Mouse (Mus musculus) heart, adult 2 months (tissue): Measurements from ENCODE around the gene Uba7. TPM values are rescaled to one million over a fixed set of nuclear protein-coding genes. Genes with fewer than 3 reads are reported as not detected.

Experiments
- DNase-seq, 2 experiments: peaks; one replicate each; pipeline ENCODE4 v3.0.0; 2021
- H3K27ac ChIP-seq: fragments of 200-600 bp; 2 replicates; pipeline ENCODE4 v1.8.1; 2022
- H3K27me3 ChIP-seq: fragments of 200-500 bp; 2 replicates; pipeline ENCODE4 v1.6.1; 2012; ENCODE audit warnings: mild to moderate bottlenecking, low read length, inconsistent platforms, mixed read lengths; ENCODE audit not compliant: control insufficient read depth, insufficient read depth
- H3K36me3 ChIP-seq: fragments of 200-500 bp; 2 replicates; pipeline ENCODE4 v1.6.1; 2012; ENCODE audit warnings: low read length, inconsistent platforms; ENCODE audit not compliant: control insufficient read depth, insufficient read depth
- H3K4me1 ChIP-seq: fragments of 200-500 bp; 2 replicates; pipeline ENCODE4 v1.6.1; 2011; ENCODE audit warnings: low read length; ENCODE audit not compliant: control insufficient read depth, insufficient read depth
- H3K4me3 ChIP-seq: fragments of 200-600 bp; 2 replicates; pipeline ENCODE4 v1.8.1; 2022
- H3K79me2 ChIP-seq: fragments of 200-500 bp; replicated peaks from 2 replicates; pipeline ENCODE4 v1.6.1; 2012; ENCODE audit warnings: mild to moderate bottlenecking, inconsistent platforms, low read length, moderate library complexity, mixed read lengths; ENCODE audit not compliant: control insufficient read depth, insufficient read depth
- H3K9ac ChIP-seq: fragments of 200-500 bp; 2 replicates; pipeline ENCODE4 v1.6.1; 2012; ENCODE audit warnings: low read depth, mild to moderate bottlenecking, control low read depth, inconsistent platforms, low read length, mixed read lengths
- CTCF ChIP-seq: fragments of 200-600 bp; IDR thresholded peaks from 2 replicates; pipeline ENCODE4 v1.8.1; 2022; ENCODE audit warnings: antibody characterized with exemption, mild to moderate bottlenecking, moderate library complexity
- EP300 ChIP-seq: fragments of 200-500 bp; IDR thresholded peaks from 2 replicates; pipeline ENCODE4 v1.6.1; 2011; ENCODE audit warnings: low read depth, low read length, control low read depth; ENCODE audit not compliant: insufficient read depth
- POLR2A ChIP-seq: fragments of 200-500 bp; IDR thresholded peaks from 2 replicates; pipeline ENCODE4 v1.6.1; 2011; ENCODE audit warnings: mild to moderate bottlenecking, low read depth, low read length, control low read depth; ENCODE audit not compliant: insufficient read depth
- WGBS: fragments of 180-500 bp; shearing (Covaris S2); methylation state at CpG from one replicate; pipeline ENCODE4 v1.1.7; 2018; 5-methylcytosine and 5-hydroxymethylcytosine counted together
- intact Hi-C: fragments of 180-260 bp; cut with DNase I; formaldehyde crosslinking; loops from one replicate; pipeline ENCODE4 v1.15.1; 2025
- polyA plus RNA-seq: library from polyadenylated mRNA; depleted of rRNA; stranded (reverse); fragments of >200 nt; gene quantifications from 2 replicates; pipeline ENCODE4 v1.2.3, GENCODE M21; 2012
- total RNA-seq, 2 experiments: library from RNA; stranded (reverse); gene quantifications; 2 replicates each; pipeline ENCODE4 v1.2.3; 2021

Uba7 gene
- total and polyA plus RNA-seq, 3 experiments = 13.4 to 53.2 (median 15.7) TPM

GRCm38 (mm10) chr9:107961351-107961762 lies 13.9 kb upstream of the Uba7 start:
- Histone ChIP-seq H3K79me2 (no peaks in the 10 kb centered on the region), H3K27ac (no peak overlapping the region), H3K27me3 (no peaks in the 10 kb centered on the region), H3K9ac (no peak overlapping the region), H3K36me3 (no peaks in the 10 kb centered on the region), H3K4me3 (no peak overlapping the region), H3K4me1 (peaks cover 6% of the 10 kb centered on the region)
- 89% methylated on average over 10 of the region's 10 CpGs for WGBS
- DNase-seq = no peak
- no peak for TF ChIP-seq CTCF
- no peak for TF ChIP-seq POLR2A
- no peak for TF ChIP-seq EP300
- intact Hi-C loops = loop anchor here (5.0 kb wide), 1 partner anchor 41 kb away; the partner anchor contains the start of gene Ip6k1

DNA sequence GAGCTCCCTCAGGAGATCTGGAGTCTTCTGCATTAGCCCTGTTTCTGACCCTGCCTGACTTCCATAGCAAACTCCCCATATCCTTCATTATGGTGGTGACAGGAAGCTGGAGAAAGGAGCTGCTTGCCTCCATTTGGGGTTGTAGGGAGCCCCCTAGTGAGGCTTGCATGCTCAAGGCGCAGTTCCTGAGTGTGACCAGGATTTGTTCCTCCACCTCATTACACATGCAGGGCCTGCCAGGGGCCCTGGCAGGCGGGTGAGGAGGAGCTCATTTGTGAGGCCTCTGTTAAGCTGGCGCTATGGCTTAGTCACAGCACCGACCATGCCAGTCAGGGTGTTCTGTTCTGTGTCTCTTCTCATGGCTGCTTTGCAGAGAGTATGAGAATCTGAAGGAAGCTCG lies 13.4 kb upstream of the Uba7 start:
- H3K4me1 ChIP-seq = peaks cover 10% of the 10 kb centered on the region
- intact Hi-C loops = loop anchor here (2.0 to 5.0 kb wide), 2 partner anchors 40 to 57 kb away; partner anchors contain the start of gene Ip6k1
- 45% methylated on average over 5 of the region's 5 CpGs for WGBS
- no peaks in the 10 kb centered on the region for H3K36me3 ChIP-seq
- H3K9ac ChIP-seq = no peak overlapping the region
- H3K4me3 ChIP-seq = no peak overlapping the region
- H3K27me3 ChIP-seq = no peaks in the 10 kb centered on the region
- TF ChIP-seq CTCF (peak; percentile 55), POLR2A (no peak)
- H3K79me2 ChIP-seq = no peaks in the 10 kb centered on the region
- DNase-seq = peak in 1 of 2 experiments; percentile 31
- no peak overlapping the region for H3K27ac ChIP-seq

GRCm38 (mm10) chr9:107962916-107963315 lies 12.4 kb upstream of the Uba7 start:
- no peaks in the 10 kb centered on the region for H3K79me2 ChIP-seq
- intact Hi-C loops = loop anchor here (1.0 to 5.0 kb wide), 5 partner anchors 23 to 105 kb away; partner anchors contain the start of genes Amigo3 and Ip6k1
- H3K36me3 ChIP-seq = no peaks in the 10 kb centered on the region
- H3K4me1 ChIP-seq = peaks cover 13% of the 10 kb centered on the region
- no peak for DNase-seq
- TF ChIP-seq EP300 (no peak), POLR2A (no peak), CTCF (no peak)
- 96% methylated on average over 9 of the region's 9 CpGs for WGBS
- H3K27ac ChIP-seq = no peak overlapping the region
- no peaks in the 10 kb centered on the region for H3K27me3 ChIP-seq
- H3K9ac ChIP-seq = no peak overlapping the region
- H3K4me3 ChIP-seq = no peak overlapping the region

DNA sequence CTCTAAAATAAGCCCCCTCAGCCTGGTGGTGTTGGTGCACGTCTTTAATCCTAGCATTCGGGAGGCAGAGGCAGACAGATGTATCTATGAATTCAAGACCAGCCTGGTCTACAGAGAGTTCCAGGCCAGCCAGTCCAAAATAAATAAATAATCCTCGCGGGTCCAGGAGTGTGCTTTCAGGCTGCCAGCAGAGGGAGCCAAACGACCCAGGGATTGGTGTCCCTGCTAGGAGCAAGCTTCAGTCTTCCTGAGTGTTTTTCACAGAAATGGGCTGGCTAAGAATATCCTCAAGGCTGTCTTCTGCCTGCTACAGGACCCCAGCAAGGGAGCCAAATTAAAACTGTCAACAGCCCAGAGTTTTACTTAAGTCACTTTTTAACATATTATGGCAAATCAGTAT lies 11.6 kb upstream of the Uba7 start:
- Histone ChIP-seq H3K4me1 (peaks cover 13% of the 10 kb centered on the region), H3K36me3 (no peaks in the 10 kb centered on the region), H3K27me3 (no peaks in the 10 kb centered on the region), H3K79me2 (no peaks in the 10 kb centered on the region), H3K9ac (no peak overlapping the region), H3K27ac (peak overlapping the region; percentile 45; the same call in 1 of the 2 replicates), H3K4me3 (no peak overlapping the region)
- DNase-seq = peak; percentile 80 to 81
- TF ChIP-seq POLR2A (0 out of 2 replicates have a peak, but pooled peaks have one; percentile 36), EP300 (peak; percentile 99), CTCF (peak; percentile 99)
- intact Hi-C loops = loop anchor here (1.0 to 5.0 kb wide), 5 partner anchors 23 to 105 kb away; partner anchors contain the start of genes Amigo3 and Ip6k1
- WGBS = 8% methylated on average over 5 of the region's 5 CpGs

- 81% methylated on average over 9 of the region's 9 CpGs for WGBS
- DNase-seq = no peak
- Histone ChIP-seq H3K4me3 (no peak overlapping the region), H3K79me2 (no peaks in the 10 kb centered on the region), H3K4me1 (peaks cover 13% of the 10 kb centered on the region), H3K27me3 (no peaks in the 10 kb centered on the region), H3K9ac (no peak overlapping the region), H3K36me3 (no peaks in the 10 kb centered on the region), H3K27ac (no peak overlapping the region; the same call in 1 of the 2 replicates)
- intact Hi-C loops = loop anchor here (5.0 kb wide), 1 partner anchor 38 kb away; the partner anchor contains the start of gene Ip6k1
- TF ChIP-seq CTCF (no peak), POLR2A (no peak), EP300 (no peak)
These were observed 10.6 kb upstream of the Uba7 start for GRCm38 (mm10) chr9:107964681-107965080.

DNA sequence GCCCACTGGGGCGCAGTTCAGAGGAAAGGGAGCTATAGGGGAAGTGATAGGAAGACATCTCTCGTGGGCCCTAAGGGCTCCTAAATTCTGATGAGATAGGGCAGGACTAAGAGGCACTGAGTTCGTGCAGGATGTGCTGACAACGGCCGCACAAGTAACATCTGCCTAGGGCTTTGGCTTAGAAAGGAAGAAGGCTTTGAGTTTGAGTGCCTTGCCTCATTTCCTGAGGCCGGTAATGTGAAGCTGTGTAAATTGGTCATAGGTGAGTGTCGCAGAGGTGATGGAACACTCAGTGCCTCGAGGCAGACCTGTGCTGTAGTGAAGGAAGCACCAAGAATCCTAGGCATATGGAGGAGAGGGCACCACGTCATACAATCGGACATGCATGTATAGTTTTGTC lies 8.6 kb upstream of the Uba7 start:
- Histone ChIP-seq H3K36me3 (no peaks in the 10 kb centered on the region), H3K27me3 (no peaks in the 10 kb centered on the region), H3K79me2 (no peaks in the 10 kb centered on the region), H3K27ac (peak overlapping the region; percentile 66), H3K9ac (no peak overlapping the region), H3K4me1 (peaks cover 13% of the 10 kb centered on the region), H3K4me3 (no peak overlapping the region)
- intact Hi-C loops = no loop called here
- 46% methylated on average over 10 of the region's 10 CpGs for WGBS
- DNase-seq = no peak
- 0 out of 2 replicates have a peak, but pooled peaks have one; percentile 23 for TF ChIP-seq EP300
- TF ChIP-seq POLR2A = peak; percentile 59
- no peak for TF ChIP-seq CTCF
